Comparison of ENCODE assay signal across 17 mouse cellular contexts in the genomic region with DNA sequence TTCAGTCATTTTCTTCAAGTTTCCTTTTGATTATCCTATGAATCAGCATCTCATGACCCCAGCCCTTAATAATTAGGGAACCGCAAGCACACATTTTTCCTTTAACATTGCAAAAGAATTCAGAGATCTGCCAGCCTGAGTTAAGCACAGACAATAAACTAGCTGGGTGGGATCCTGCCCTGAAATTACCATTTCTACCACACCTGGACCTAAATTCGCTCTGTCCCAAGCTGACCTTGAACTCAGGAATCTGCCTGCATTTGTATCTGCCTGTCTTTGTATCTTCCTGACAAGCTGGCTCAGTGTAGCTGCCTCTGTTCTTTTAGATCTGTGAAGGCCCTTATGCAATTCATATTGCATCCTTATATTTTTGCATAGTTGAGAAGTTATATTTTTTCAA.
"Had no signal": no experiment of that assay in that cellular context is flagged by ENCODE, and none has a peak within 500 bp of the region (broad histone marks: within the 10 kb centered on the region; RNA-seq: fewer than 3 reads in every experiment).

No protein-coding gene starts in this region.

- DNase-seq: left cerebral cortex, postnatal 4 days; liver; liver, embryonic 13.5 days; liver, postnatal 0 days; lung, adult 18-20 months; lung, adult 2 months; lung, embryonic 14.5 days; lung, postnatal 10 days; lung, postnatal 14 days; lung, postnatal 36 days; lung, postnatal 4 days; midbrain, embryonic 14.5 days had no signal

- ATAC-seq: liver, embryonic 12.5 days; liver, postnatal 0 days; lung, postnatal 0 days; midbrain, embryonic 13.5 days; midbrain, embryonic 15.5 days; midbrain, embryonic 16.5 days had no signal
